Mouse (Mus musculus) left cerebral cortex, adult 11 months (tissue): ENCODE data around the gene Ednrb.
A peak's percentile ranks its signal among the peaks of the same experiment; 100 is the strongest.
"Not testable (repeated sequence)": the region's sequence is repeated elsewhere in the genome, so short reads cannot be mapped to it uniquely, and the experiment has no call there.

Experiments used
- DNase-seq: peaks from one replicate; pipeline ENCODE4 v3.0.0; 2022; ENCODE audit warnings: low spot score

The Ednrb gene

GRCm38 (mm10) chr14:103822590-103822989, 21.6 kb downstream of the Ednrb start:
- DNase-seq: no peak

- DNase-seq: no peak
These were observed 27.4 kb downstream of the Ednrb start for GRCm38 (mm10) chr14:103816637-103817308.

GRCm38 (mm10) chr14:103815542-103815941, 28.7 kb downstream of the Ednrb start:
- no peak for DNase-seq

DNA sequence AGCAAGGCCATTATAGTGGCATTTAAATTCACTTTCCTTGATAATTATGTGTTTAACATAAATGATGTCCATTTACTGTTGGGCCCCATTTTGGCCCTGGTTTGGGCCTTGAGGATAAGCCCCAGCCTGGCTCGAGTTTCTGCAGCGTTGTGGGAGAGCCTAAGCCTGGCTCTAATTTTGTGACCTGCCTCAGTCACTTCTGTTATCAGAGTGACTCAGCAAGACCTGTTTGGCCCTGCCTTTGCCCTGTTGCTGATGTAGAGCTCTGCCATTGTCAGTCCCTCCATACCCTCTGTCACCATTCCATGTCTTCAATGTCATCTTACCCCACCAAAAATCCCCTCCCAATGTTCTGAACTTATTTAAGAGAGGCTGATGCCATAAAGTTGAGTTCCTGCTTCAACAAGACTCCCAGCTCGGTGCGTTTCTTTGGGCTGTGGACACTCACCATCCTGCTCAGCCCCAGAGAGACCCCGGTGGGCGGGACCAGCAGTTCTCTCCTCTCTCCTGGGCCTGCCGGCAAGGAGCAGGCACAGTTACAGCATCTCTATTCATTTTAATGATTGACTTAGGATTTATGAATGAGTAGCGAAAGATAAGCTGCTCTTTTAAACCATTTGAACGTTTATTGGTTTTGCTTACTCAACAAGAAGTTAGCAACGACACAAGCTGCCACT, 30.0 kb downstream of the Ednrb start:
- no peak for DNase-seq

GRCm38 (mm10) chr14:103813246-103813645, 31.0 kb downstream of the Ednrb start:
- DNase-seq: no peak

DNA sequence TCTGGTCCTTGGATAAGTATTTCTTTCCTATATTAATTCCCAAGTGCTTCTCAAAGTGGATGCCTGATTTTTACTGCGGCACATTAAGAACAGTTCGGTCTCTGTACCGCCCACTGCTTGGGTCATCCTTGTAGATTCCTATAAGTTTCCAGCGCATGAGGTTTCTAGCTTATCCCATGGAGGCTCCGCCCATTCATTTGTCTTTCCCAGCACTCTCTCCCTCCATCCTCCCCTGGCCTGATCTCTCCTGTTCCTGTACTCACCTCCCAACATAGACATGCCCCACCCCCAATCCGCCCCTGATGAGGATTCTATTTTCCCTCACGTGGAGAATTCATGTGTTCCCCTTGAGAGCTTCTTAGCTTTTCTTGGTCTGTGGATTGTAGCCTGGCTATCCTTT, 32.9 kb downstream of the Ednrb start:
- DNase-seq: no peak

- DNase-seq: no peak
These were observed 40.1 kb downstream of the Ednrb start for GRCm38 (mm10) chr14:103803907-103804659.

DNA sequence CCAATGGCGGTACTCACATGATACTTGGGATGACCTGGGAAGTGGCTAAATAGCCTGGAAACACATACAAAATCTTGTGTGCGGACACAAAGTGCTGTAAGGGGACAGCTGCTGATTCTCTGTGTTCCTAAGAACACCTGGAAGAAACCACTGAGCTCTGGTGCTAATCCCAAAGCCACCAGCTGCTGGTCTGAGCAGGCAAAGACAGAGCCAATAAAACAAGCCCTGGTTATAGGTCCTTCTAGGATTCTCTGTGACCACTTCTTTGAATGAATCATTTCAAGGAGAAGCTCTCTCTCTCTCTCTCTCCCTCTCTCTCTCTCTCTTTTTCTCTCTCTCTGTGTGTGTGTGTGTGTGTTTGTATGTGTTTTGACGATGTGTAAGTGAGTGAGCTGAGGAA, 47.1 kb downstream of the Ednrb start:
- DNase-seq: no peak

GRCm38 (mm10) chr14:103795591-103795990, 48.6 kb downstream of the Ednrb start:
- DNase-seq: no peak

DNA sequence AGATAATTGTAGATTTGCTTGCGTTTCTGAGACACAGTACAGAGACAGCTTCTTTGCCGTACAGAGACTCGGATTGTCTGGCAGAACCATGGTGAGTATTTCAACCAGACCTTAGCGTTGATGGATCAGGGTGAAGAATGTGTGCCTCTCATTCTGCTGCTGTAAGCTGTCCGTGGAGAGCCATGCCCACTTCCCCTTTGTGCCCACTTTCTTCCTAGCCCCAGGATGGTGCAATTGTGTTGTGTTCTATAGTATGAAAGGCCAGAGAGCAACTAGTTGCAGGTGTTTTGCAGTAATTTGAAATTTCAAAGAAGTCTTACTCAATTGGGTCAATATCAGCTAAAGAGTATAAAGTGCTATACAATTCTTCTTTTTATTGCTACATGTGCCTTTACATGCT, 50.8 kb downstream of the Ednrb start:
- DNase-seq: no peak

- DNase-seq: no peak
These were observed 51.5 kb downstream of the Ednrb start for GRCm38 (mm10) chr14:103792726-103793125.

- no peak for DNase-seq
These were observed 56.7 kb downstream of the Ednrb start for GRCm38 (mm10) chr14:103787547-103787946.

DNA sequence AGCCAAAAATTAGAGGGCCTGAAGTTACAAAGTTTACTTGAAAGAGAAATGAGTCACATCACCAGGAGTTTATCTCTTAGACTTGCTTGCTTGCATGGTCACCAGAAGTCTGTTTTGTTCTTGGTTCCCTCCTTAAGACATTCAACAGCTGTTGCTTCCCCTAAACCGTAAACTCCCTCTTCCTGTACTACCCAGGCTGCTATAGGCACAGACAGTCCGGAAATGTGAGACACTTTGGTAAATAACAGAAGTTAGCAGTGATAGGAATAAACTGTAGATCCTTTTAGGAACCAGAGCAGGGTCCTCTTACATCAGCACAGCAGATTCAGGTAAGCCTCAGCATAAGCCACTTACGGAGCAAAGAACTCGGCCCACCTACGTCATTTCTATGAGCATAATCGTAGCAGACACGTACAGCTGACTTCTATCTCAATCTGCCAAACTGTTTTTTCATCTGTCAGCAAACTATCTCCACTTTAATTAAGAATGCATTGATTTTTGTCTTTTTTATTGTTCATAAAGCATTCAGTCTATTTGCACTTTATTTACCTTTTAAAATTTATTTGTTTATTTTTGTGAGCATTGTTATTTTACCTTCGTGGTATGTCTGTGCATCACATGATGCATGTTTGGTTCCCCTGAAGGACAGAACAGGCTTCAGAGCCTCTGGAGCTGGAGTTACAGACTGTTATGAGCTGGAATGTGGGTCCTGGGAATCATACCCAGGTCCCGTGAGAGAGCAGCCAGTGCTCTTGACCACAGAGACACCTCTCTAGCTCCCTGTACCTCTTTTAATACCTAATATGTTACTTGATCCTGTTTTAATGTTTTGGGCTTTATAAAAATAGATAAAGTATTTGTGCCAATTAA, 58.9 kb downstream of the Ednrb start:
- DNase-seq: no peak

DNA sequence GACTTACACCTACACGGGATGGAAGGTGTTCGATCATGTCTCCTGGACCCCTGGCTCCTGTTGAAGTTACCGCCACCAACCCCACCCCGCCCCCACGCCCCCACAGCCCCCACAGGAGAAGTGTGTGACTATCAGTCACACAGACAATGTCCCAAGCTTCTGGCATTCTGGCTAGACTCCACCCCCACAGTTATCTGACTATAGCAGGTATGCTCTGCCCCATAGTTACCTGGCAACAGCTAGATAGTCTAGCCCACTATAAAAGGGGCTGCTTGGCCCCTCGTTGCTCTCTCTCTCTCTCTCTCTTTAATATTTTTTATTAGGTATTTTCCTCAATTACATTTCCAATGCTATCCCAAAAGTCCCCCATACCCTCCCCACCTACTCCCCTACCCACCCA, 63.9 kb downstream of the Ednrb start:
- DNase-seq: not testable (repeated sequence)

DNA sequence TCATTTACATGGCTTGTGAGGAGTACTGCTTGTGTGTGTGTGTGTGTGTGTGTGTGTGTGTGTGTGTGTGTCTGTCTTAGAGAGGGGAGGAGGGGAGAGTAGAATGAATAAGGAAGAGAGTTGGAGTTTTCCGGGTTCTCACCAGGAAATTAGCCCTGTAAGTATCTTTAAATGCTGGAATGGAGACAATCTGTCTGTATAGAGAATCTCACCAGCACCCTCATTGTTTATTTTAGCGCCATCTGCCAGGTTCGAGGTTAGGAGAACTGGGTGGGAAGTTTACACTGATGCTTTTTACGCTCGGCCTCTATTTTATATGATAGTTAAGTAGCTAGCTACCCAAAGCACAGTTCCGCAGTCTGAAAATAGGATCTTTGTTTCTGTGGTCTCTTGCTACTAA, 64.9 kb downstream of the Ednrb start:
- DNase-seq: no peak

DNA sequence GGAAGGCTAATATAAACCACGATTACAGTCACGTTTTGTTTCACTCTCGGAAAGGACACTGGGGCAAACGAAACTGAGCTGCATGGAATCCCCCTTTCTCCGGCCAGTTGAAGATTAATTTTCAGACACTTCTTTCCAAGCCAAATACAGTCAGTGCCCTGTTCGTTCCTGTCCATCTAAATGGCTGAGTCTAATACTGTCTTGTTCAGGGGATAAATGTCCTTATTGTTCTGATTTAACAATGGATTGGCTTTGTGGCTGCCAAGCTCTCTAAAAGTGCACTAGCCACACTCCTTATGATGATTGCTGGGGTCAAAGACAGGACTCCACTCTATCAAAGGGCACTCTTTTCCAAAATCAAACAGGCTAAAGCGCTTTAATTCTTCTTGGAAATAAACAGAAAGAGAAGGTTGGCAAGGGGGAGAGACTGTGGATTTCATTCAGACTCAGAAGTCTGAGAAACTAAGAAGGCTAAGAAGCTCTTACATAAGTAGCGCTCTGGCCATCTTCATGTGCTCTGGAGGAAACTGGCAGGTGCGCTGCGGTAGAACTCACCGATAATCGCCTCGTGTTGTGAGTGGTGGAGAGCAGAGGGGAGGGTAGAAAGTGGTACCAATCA, 65.6 kb downstream of the Ednrb start:
- peak; percentile 17 for DNase-seq

DNA sequence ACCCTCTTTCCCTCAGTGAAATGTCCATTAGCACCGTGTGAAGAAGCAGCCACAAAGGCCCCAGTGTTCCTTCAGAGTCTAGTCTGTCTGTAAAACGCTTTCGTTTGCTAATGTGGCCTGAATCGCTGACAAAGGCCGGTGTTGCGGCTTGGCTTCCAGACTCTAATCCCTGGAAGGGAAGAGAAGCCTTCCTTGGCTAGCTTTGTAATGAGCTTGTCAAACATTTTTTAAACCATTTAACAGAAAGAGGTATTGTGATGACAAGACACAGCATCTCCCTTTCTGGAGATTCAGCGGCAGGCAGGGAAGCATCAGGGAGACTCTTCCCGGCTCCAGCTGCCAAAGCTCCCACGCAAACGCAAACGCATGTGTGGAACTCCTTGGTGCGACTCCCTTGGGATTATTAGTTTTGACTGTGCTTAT, 66.2 kb downstream of the Ednrb start:
- DNase-seq: peak; percentile 22

DNA sequence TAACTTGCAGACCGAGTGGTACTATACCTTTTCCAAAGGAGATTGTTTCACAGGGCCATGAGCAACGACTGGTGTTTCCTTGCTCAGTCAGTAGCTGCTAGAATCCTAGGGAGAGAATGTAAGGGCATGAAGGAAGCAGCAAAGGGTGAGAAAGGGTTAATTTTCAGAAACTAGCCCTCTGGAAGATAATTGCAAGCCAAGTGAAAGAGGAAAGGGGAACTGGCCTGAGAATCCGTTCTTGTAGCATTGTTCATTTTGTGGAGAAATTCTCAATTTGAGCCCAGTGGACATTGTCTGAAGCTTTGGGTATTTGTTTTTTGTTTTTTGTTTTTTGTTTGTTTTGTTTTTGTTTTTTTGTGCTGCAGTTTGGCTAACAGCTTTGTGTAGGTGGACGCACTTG, 66.8 kb downstream of the Ednrb start:
- no peak for DNase-seq

GRCm38 (mm10) chr14:103769319-103770245, 74.6 kb downstream of the Ednrb start:
- no peak for DNase-seq

GRCm38 (mm10) chr14:103767488-103767887, 76.7 kb downstream of the Ednrb start:
- no peak for DNase-seq
